Mouse (Mus musculus) intestine, embryonic 14.5 days (tissue): ENCODE results near the gene Rbl1. TPM values are rescaled to one million over a fixed set of nuclear protein-coding genes. Genes with fewer than 3 reads are reported as not detected.
"Not testable (repeated sequence)": the region's sequence is repeated elsewhere in the genome, so short reads cannot be mapped to it uniquely, and the experiment has no call there.

ENCODE experiments used
- ATAC-seq: fragments of 200-750 bp; cut with Nextera tagmentation; replicated peaks from 2 replicates; pipeline ENCODE4 v1.8.0; 2017; ENCODE audit warnings: low read depth, moderate number of reproducible peaks, moderate TSS enrichment, moderate library complexity; ENCODE audit not compliant: low FRiP score, low TSS enrichment
- DNase-seq: peaks from one replicate; pipeline ENCODE4 v3.0.0-alpha.2; 2018; ENCODE audit warnings: low spot score
- H3K27ac ChIP-seq: fragments of 300-500 bp; sonication (generic); 2 replicates; pipeline ENCODE4 v1.5.1; 2014; ENCODE audit warnings: low read depth, mild to moderate bottlenecking, control low read depth
- H3K27me3 ChIP-seq: fragments of 300-500 bp; sonication (generic); replicated peaks from 2 replicates; pipeline ENCODE4 v1.6.1; 2014; ENCODE audit warnings: low read length, control low read depth; ENCODE audit not compliant: control insufficient read depth, insufficient read depth
- H3K36me3 ChIP-seq: fragments of 300-500 bp; sonication (generic); 2 replicates; pipeline ENCODE4 v1.6.1; 2014; ENCODE audit warnings: low read length, control low read depth; ENCODE audit not compliant: control insufficient read depth, insufficient read depth
- H3K4me1 ChIP-seq: fragments of 300-500 bp; sonication (generic); replicated peaks from 2 replicates; pipeline ENCODE4 v1.6.1; 2014; ENCODE audit warnings: low read length, control low read depth, mixed read lengths; ENCODE audit not compliant: control insufficient read depth, insufficient read depth
- H3K4me2 ChIP-seq: fragments of 300-500 bp; sonication (generic); 2 replicates; pipeline ENCODE4 v1.6.1; 2014; ENCODE audit warnings: low read length
- H3K4me3 ChIP-seq: fragments of 300-500 bp; sonication (generic); 2 replicates; pipeline ENCODE4 v1.5.1; 2014; ENCODE audit warnings: low read depth, low read length, control low read depth, mixed read lengths
- H3K9ac ChIP-seq: fragments of 300-500 bp; sonication (generic); 2 replicates; pipeline ENCODE4 v1.6.1; 2014; ENCODE audit warnings: mild to moderate bottlenecking, low read length
- H3K9me3 ChIP-seq: fragments of 300-500 bp; sonication (generic); 2 replicates; pipeline ENCODE4 v1.6.1; 2016; ENCODE audit warnings: low read length, control low read depth; ENCODE audit not compliant: control insufficient read depth
- WGBS: fragments of 180-500 bp; shearing (Covaris S2); extraction: QIAGEN DNeasy Blood & Tissue Kit; methylation state at CpG from one replicate; pipeline ENCODE4 v1.1.7; 2014; 5-methylcytosine and 5-hydroxymethylcytosine counted together
- polyA plus RNA-seq: library from polyadenylated mRNA; unstranded; fragments of >200 nt; fragmentation: Nextera tagmentation; extraction: Ambion mirVana; gene quantifications from 2 replicates; pipeline ENCODE4 v1.2.1, GENCODE M21; 2014

The Rbl1 gene
- polyA plus RNA-seq, 1 experiment from 2014 or later = 25.8 TPM

DNA sequence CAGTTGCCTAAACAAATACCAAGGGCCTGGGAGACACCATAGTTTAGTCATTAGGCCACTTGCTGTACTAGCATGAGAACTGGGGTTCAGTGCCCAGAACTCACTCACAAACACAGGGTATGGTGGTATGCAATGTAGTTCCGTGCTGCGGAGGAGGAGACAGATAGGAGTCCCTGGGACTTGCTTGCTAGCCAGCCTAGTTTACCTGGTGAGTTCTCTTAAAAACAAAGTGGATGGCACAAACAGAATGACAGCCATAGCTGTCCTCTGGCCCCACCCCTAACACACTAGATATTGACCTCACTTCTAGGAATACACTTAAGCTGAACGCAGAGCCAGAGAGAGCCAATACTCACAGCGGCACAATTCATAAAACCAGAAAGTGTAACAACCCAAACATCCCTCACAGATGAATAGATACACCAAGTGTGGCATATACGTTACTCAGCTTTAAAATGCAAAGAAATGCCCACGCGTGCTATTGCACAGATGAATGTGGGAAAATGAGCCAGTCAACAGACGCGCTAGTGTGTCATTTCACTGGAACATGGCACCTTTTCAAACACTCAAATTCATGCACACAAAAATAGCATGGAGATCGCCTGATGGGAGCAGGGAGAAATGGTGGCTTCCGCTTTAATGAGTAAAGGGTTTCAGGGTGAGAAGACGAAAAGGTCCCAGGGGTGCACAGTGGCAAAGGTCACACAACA is 37.8 kb downstream of the Rbl1 start:
- DNase-seq = no peak
- ATAC-seq = no peak
- H3K27ac ChIP-seq = no peak overlapping the region
- WGBS = 96% methylated on average over 12 of the region's 12 CpGs
- no peak overlapping the region for H3K4me2 ChIP-seq
- no peaks in the 10 kb centered on the region; the same call in 1 of the 2 replicates for H3K4me1 ChIP-seq
- no peak overlapping the region for H3K4me3 ChIP-seq
- H3K9me3 ChIP-seq = no peaks in the 10 kb centered on the region
- no peak overlapping the region for H3K9ac ChIP-seq
- peaks cover 65% of the 10 kb centered on the region for H3K36me3 ChIP-seq
- no peaks in the 10 kb centered on the region for H3K27me3 ChIP-seq

DNA sequence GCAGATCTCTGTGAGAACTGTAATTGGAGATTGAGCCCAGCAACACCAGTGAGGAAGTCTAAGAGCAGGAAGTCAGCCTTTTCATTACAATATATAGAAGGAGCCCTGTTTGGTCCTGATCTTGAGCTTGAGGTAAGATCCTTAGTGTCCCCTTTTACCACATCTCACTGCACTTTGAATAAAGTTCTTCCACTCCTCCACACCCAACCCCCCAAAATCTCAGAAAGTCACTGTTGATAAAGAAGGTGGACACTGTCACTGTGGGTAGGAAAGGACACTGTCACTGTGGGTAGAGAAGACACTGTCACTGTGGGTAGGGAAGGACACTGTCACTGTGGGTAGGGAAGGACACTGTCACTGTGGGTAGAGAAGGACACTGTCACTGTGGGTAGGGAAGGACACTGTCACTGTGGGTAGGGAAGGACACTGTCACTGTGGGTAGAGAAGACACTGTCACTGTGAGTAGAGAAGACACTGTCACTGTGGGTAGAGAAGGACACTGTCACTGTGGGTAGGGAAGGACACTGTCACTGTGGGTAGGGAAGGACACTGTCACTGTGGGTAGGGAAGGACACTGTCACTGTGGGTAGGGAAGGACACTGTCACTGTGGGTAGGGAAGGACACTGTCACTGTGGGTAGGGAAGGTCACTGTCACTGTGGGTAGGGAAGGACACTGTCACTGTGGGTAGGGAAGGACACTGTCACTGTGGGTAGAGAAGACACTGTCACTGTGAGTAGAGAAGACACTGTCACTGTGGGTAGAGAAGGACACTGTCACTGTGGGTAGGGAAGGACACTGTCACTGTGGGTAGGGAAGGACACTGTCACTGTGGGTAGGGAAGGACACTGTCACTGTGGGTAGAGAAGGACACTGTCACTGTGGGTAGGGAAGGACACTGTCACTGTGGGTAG is 38.8 kb downstream of the Rbl1 start:
- DNase-seq, ATAC-seq, H3K27me3 ChIP-seq, H3K9me3 ChIP-seq, H3K9ac ChIP-seq, H3K4me3 ChIP-seq, H3K27ac ChIP-seq, H3K4me1 ChIP-seq, H3K4me2 ChIP-seq: not testable (repeated sequence)
- H3K36me3 ChIP-seq = peaks cover 69% of the 10 kb centered on the region

DNA sequence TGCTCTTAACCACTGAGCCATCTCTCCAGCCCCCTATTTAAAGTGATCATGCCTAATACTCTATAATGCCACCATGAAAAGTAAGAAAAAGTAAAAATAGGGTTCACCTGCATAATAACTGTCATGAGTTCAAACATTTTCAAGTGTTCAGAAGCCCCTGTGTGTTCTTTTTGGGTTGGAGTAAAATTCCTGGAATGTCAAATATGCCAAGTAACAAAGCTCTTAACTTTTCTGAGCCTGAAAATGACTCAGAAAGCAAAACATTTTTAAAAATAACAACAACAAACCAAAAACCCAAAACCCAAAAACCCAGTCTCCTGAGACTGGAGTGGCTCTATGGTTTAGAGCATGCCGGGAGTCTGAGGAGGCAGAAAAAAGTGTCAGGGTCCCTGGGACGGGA is 40.2 kb downstream of the Rbl1 start:
- H3K4me1 ChIP-seq = no peaks in the 10 kb centered on the region
- peaks cover 72% of the 10 kb centered on the region for H3K36me3 ChIP-seq
- DNase-seq (no peak), ATAC-seq (no peak)
- H3K4me3 ChIP-seq = no peak overlapping the region
- H3K9me3 ChIP-seq = no peaks in the 10 kb centered on the region
- WGBS = 88% methylated on average over 2 of the region's 2 CpGs
- no peak overlapping the region for H3K27ac ChIP-seq
- H3K9ac ChIP-seq = no peak overlapping the region
- no peak overlapping the region for H3K4me2 ChIP-seq
- no peaks in the 10 kb centered on the region for H3K27me3 ChIP-seq

DNA sequence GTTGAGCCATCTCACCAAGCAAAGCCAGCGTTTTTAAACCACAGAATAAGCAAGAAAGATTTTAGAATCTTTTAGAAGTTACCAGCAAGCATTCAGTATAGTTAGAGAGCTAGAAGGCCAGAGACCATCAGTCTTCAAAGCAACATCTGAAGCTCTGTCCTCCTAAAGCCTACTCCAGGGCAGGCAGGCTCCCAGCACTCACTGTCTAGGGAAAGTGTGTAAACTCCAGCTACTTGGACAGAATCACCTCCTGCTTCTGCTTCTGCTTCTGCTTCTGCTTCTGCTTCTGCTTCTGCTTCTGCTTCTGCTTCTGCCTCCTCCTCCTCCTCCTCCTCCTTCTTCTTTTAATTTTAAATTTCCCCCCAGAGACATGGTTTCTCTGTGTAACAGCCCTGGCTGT is 48.3 kb downstream of the Rbl1 start:
- no peak overlapping the region for H3K4me2 ChIP-seq
- H3K4me3 ChIP-seq = no peak overlapping the region
- DNase-seq = no peak
- peaks cover 79% of the 10 kb centered on the region for H3K36me3 ChIP-seq
- 91% methylated on average over 1 of the region's 1 CpGs for WGBS
- no peak for ATAC-seq
- H3K9ac ChIP-seq = no peak overlapping the region
- no peaks in the 10 kb centered on the region for H3K9me3 ChIP-seq
- no peaks in the 10 kb centered on the region for H3K27me3 ChIP-seq
- no peak overlapping the region for H3K27ac ChIP-seq
- H3K4me1 ChIP-seq = no peaks in the 10 kb centered on the region

DNA sequence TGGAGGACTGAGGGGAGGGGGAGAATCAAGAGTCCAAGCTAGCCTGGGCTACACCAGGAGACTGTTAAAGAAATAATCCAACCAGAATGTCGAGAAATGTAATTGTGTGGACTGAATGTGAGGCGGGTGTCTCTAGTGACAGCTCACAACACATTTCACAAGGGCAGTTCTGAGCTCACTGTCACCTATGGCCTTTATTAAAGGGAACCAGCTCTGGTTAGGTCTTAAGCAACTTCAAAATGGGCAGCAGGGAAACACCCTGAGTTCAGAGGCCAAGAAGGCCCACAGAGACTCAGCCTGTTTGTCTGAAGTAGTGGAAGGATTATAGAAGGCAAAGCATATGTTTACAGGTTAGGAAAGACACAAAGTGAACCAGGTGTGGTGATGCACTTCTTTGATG is 51.1 kb downstream of the Rbl1 start:
- H3K9ac ChIP-seq = no peak overlapping the region
- no peak overlapping the region for H3K4me3 ChIP-seq
- no peaks in the 10 kb centered on the region for H3K4me1 ChIP-seq
- 84% methylated on average over 2 of the region's 2 CpGs for whole genome bisulfite sequencing
- DNase-seq (no peak), ATAC-seq (no peak)
- H3K36me3 ChIP-seq = peaks cover 78% of the 10 kb centered on the region
- H3K27ac ChIP-seq = no peak overlapping the region
- no peak overlapping the region for H3K4me2 ChIP-seq
- H3K27me3 ChIP-seq = no peaks in the 10 kb centered on the region
- no peaks in the 10 kb centered on the region for H3K9me3 ChIP-seq

DNA sequence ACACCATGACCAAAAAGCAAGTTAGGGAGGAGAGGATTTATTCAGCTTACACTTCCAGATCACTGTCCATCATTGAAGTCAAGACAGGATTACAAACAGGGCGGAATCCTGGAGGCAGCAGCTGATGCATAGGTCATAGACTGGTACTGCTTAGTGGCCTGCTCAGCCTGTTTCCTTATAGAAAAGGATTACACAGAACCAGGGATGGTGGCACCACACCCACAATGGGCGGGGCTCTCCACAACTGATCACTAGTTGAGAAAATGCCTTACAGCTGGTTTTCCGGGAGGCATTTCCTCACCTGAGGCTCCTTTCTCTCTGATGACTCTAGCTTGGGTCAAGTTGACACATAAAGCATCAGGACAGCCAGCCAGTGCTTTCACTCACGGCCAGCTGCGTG is 55.9 kb downstream of the Rbl1 start:
- Histone ChIP-seq H3K27ac (no peak overlapping the region), H3K4me3 (no peak overlapping the region), H3K27me3 (no peaks in the 10 kb centered on the region), H3K4me2 (no peak overlapping the region), H3K9me3 (no peaks in the 10 kb centered on the region), H3K36me3 (peaks cover 64% of the 10 kb centered on the region), H3K4me1 (no peaks in the 10 kb centered on the region), H3K9ac (no peak overlapping the region)
- ATAC-seq = no peak
- DNase-seq = no peak
- WGBS = 92% methylated on average over 5 of the region's 5 CpGs

DNA sequence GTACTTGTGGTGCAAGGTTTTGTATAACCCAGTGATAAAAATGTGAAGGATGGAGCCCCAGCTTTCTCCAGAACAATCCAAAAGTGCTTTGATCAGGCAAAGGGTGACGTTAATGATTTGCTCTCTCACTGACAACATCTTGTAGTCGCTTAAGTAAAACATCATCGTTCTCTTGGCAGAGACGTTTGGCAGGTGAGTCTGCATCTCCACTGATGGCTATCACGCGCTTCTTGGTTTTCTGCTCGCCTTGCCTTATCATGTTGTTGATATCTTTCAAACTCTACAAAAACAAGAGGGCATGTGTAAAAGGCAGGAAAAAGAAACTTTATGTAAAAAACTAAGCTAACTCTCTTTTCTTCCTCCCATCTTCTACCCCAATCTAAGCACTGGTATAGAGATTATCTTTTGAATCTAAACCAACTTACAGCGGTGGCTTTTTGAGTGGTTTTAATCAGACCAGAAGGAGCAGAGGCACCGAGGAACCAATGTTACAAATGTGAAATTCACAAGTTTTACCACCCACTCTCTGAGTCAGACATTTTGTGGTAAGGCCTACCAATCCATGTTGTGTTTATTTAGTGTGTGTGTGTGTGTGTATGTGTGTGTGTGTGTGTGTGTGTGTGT is 56.8 kb downstream of the Rbl1 start:
- H3K9ac ChIP-seq = no peak overlapping the region
- H3K4me3 ChIP-seq = no peak overlapping the region
- no peak overlapping the region for H3K27ac ChIP-seq
- H3K36me3 ChIP-seq = peaks cover 58% of the 10 kb centered on the region
- H3K9me3 ChIP-seq = no peaks in the 10 kb centered on the region
- WGBS = 80% methylated on average over 9 of the region's 9 CpGs
- H3K4me1 ChIP-seq = no peaks in the 10 kb centered on the region
- no peak overlapping the region for H3K4me2 ChIP-seq
- ATAC-seq (no peak), DNase-seq (no peak)
- no peaks in the 10 kb centered on the region for H3K27me3 ChIP-seq

DNA sequence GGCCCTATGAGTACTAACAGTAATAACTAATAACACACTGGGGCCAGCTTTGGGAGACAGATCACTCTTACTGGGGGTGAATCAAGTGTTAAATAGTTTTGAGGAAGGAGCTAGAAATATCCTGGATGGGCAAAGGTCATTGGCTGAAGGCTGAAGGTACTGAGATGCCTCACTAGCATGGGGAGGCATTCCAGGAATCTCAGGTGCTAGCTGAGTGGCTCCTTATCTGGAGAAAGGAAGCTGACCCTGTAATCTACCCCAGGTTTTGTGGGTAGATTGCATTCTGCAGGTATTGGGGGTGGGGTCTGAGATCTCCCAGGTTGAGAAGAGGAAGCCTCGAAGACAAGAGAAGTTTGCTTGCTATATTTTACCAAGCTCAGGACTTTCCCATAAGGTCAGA is 59.2 kb downstream of the Rbl1 start:
- no peak overlapping the region for H3K4me3 ChIP-seq
- H3K4me1 ChIP-seq = no peaks in the 10 kb centered on the region
- H3K9ac ChIP-seq = no peak overlapping the region
- no peaks in the 10 kb centered on the region for H3K9me3 ChIP-seq
- ATAC-seq = no peak
- H3K36me3 ChIP-seq = peaks cover 34% of the 10 kb centered on the region
- WGBS = 63% methylated on average over 1 of the region's 1 CpGs
- no peak for DNase-seq
- no peak overlapping the region for H3K4me2 ChIP-seq
- no peak overlapping the region for H3K27ac ChIP-seq
- no peaks in the 10 kb centered on the region for H3K27me3 ChIP-seq
